8 mouse cellular contexts compared by ENCODE assay signal in the genomic region with DNA sequence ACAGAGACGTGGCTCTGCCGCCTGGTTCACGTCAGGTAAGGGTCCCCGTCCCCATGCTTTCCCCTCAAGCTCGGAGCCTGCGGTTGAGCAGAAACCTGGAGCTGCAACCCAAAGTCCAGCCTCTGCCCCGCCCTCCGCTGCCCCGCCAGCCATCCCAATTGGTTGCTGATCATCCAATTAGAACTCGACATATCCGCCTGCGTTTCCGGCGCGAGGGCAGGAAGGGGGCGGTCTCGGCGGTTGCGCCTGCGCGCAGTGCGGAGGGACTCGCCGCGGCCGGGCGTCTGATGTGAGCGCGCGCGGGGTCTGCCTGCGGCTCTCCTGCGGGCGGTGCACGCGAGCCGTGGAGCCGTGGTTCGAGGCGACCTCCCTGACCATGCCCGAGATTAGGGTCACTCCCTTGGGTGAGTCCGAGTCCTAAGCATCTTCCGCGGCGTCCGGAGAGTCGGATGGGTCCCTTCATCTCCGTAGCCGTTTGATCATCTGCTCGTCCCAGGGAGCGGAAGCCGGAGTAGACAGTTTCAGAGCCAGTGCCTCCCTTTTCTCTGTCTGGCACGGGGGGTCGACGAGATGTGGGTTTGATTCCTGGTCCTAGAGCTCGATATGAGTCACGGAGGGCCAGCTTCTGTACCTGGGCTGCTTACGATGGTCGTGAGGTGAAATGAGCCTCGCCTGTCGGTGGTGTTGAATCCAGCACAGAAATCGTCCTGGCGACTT. TPM values are rescaled to one million over a fixed set of nuclear protein-coding genes. Genes with fewer than 3 reads are reported as not detected.
DNase-seq lines count a peak whose midpoint lies in the region; ATAC-seq and TF ChIP-seq lines count a peak whose summit lies in the region.

A gene (minus strand): TSS at position 124 of the 717 bp plus-strand sequence.
A gene (plus strand): TSS at position 230 of the 717 bp plus-strand sequence.

- peaks cover 58% of the 10 kb centered on the region for H3K36me3 ChIP-seq in embryonic facial prominence, embryonic 13.5 days
- H3K36me3 ChIP-seq in heart, adult 2 months (ENCODE audit: control insufficient read depth, insufficient read depth, low read length): no peaks in the 10 kb centered on the region
- peaks cover 50% of the 10 kb centered on the region for H3K36me3 ChIP-seq in limb, embryonic 13.5 days
- H3K36me3 ChIP-seq in midbrain, embryonic 16.5 days (ENCODE audit: control insufficient read depth, insufficient read depth, low read length): peaks cover 13% of the 10 kb centered on the region; the same call in 1 of the 2 replicates

- peak within 1 kb of the TSS; percentile 98 for H3K4me2 ChIP-seq in embryonic facial prominence, embryonic 13.5 days
- peak within 1 kb of the TSS; percentile 94 for H3K4me2 ChIP-seq in limb, embryonic 13.5 days (replicated peaks)
- peak within 1 kb of the TSS; percentile 89 for H3K4me2 ChIP-seq in midbrain, embryonic 16.5 days (ENCODE audit: low read length)

- peak within 1 kb of the TSS; percentile 79 for H3K9ac ChIP-seq in embryonic facial prominence, embryonic 13.5 days
- peak within 1 kb of the TSS; percentile 79 for H3K9ac ChIP-seq in heart, adult 2 months (ENCODE audit: low read depth, low read length)
- H3K9ac ChIP-seq in limb, embryonic 13.5 days: peak within 1 kb of the TSS; percentile 85
- peak within 1 kb of the TSS; percentile 89 for H3K9ac ChIP-seq in midbrain, embryonic 16.5 days (ENCODE audit: low read depth, low read length)

- H3K27ac ChIP-seq in embryonic facial prominence, embryonic 13.5 days: peak within 1 kb of the TSS; percentile 51
- peak within 1 kb of the TSS; percentile 82 for H3K27ac ChIP-seq in heart, adult 2 months
- H3K27ac ChIP-seq in limb, embryonic 13.5 days: peak within 1 kb of the TSS; percentile 49; the same call in 1 of the 2 replicates
- peak within 1 kb of the TSS; percentile 78 for H3K27ac ChIP-seq in midbrain, embryonic 16.5 days (ENCODE audit: low read length)

- intact Hi-C loops in heart, adult 2 months (cut with DNase I): loop anchor here (1.0 to 5.0 kb wide), 4 partner anchors 19 to 123 kb away; a partner anchor contains a TSS

- TF ChIP-seq CTCF in heart, adult 2 months (IDR thresholded peaks at IDR 0.05): peak; percentile 71

- peak within 1 kb of the TSS; percentile 79 for H3K4me3 ChIP-seq in embryonic facial prominence, embryonic 13.5 days
- H3K4me3 ChIP-seq in heart, adult 2 months: peak within 1 kb of the TSS; percentile 65
- peak within 1 kb of the TSS; percentile 75 for H3K4me3 ChIP-seq in limb, embryonic 13.5 days
- peak within 1 kb of the TSS; percentile 81 for H3K4me3 ChIP-seq in midbrain, embryonic 16.5 days (ENCODE audit: low read depth, low read length)

- peak; percentile 73 for TF ChIP-seq POLR2A in heart, adult 2 months (IDR thresholded peaks at IDR 0.05; ENCODE audit: insufficient read depth, low read depth, low read length)

- H3K79me2 ChIP-seq in heart, adult 2 months (replicated peaks; ENCODE audit: control insufficient read depth, insufficient read depth, low read length): no peaks in the 10 kb centered on the region

- peaks cover 27% of the 10 kb centered on the region for H3K4me1 ChIP-seq in embryonic facial prominence, embryonic 13.5 days
- H3K4me1 ChIP-seq in heart, adult 2 months (ENCODE audit: control insufficient read depth, insufficient read depth, low read length): no peaks in the 10 kb centered on the region
- peaks cover 22% of the 10 kb centered on the region for H3K4me1 ChIP-seq in limb, embryonic 13.5 days
- H3K4me1 ChIP-seq in midbrain, embryonic 16.5 days (ENCODE audit: control insufficient read depth, insufficient read depth, low read length): peaks cover 23% of the 10 kb centered on the region

- 0 out of 2 replicates have a peak, but pooled peaks have one; percentile 47 for TF ChIP-seq EP300 in heart, adult 2 months (IDR thresholded peaks at IDR 0.05; ENCODE audit: insufficient read depth, low read depth, low read length)

- peak; percentile 89 for DNase-seq in 3134 (ENCODE audit: extremely low read depth, insufficient read length, low spot score)
- DNase-seq in adrenal gland, postnatal 36 days: peak; percentile 97 to 98
- DNase-seq in heart, adult 2 months: peak; percentile 97 to 98
- DNase-seq in kidney, adult 8-10 months: peak; percentile 97
- DNase-seq in spleen, postnatal 10 days (ENCODE audit: low spot score in 2 of 2): peak; percentile 92 to 97

- H3K27me3 ChIP-seq in embryonic facial prominence, embryonic 13.5 days: no peaks in the 10 kb centered on the region
- no peaks in the 10 kb centered on the region for H3K27me3 ChIP-seq in heart, adult 2 months (ENCODE audit: control insufficient read depth, insufficient read depth, low read length)
- no peaks in the 10 kb centered on the region for H3K27me3 ChIP-seq in limb, embryonic 13.5 days
- no peaks in the 10 kb centered on the region for H3K27me3 ChIP-seq in midbrain, embryonic 16.5 days (ENCODE audit: control insufficient read depth, insufficient read depth, low read depth, low read length)

- no peaks in the 10 kb centered on the region for H3K9me3 ChIP-seq in embryonic facial prominence, embryonic 13.5 days
- no peaks in the 10 kb centered on the region for H3K9me3 ChIP-seq in limb, embryonic 13.5 days
- H3K9me3 ChIP-seq in midbrain, embryonic 16.5 days (replicated peaks; ENCODE audit: control insufficient read depth, low read length, poor library complexity, severe bottlenecking): no peaks in the 10 kb centered on the region

- under 1% methylated on average over 62 of the region's 63 CpGs for WGBS in embryonic facial prominence, embryonic 13.5 days
- under 1% methylated on average over 63 of the region's 63 CpGs for WGBS in heart, adult 2 months
- under 1% methylated on average over 63 of the region's 63 CpGs for WGBS in limb, embryonic 13.5 days
- WGBS in midbrain, embryonic 16.5 days: under 1% methylated on average over 63 of the region's 63 CpGs

- ATAC-seq in embryonic facial prominence, embryonic 13.5 days (ENCODE audit: insufficient number of reproducible peaks, insufficient read depth, low FRiP score, low TSS enrichment, low read depth): peak; percentile 88
- ATAC-seq in limb, embryonic 13.5 days (ENCODE audit: low FRiP score, low read depth): peak; percentile 96
- peak; percentile 97 for ATAC-seq in midbrain, embryonic 16.5 days

RNA-seq across cellular contexts. Expression of the first gene that starts in this region (rescaled TPM):
- total RNA-seq in adrenal gland, postnatal 36 days (2021): 10 to 100 TPM in 1 of 2 experiments, 1 to 10 TPM in 1; 9.7 to 21.8 TPM
- polyA plus RNA-seq in embryonic facial prominence, embryonic 13.5 days (2015; fragmentation: Nextera tagmentation; extraction: Ambion mirVana): 15.6 and 16.4 TPM in 2 replicates
- 1 to 10 TPM; 5.1 to 6.9 TPM for total RNA-seq in heart, adult 2 months (2021)
- 8.9 and 12.4 TPM in 2 replicates for polyA plus RNA-seq in heart, adult 2 months (2012; rRNA removed)
- polyA plus RNA-seq in limb, embryonic 13.5 days (2015; fragmentation: Nextera tagmentation; extraction: Ambion mirVana): 13.6 and 13.8 TPM in 2 replicates
- polyA plus RNA-seq in midbrain, embryonic 16.5 days (2015; fragmentation: Nextera tagmentation; extraction: Ambion mirVana): 25.1 and 28.1 TPM in 2 replicates

RNA-seq across cellular contexts. Expression of the second gene that starts in this region (rescaled TPM):
- total RNA-seq in adrenal gland, postnatal 36 days (2021): 10 to 100 TPM; 30.1 to 34.7 TPM
- 70.9 and 81.0 TPM in 2 replicates for polyA plus RNA-seq in embryonic facial prominence, embryonic 13.5 days (2015; fragmentation: Nextera tagmentation; extraction: Ambion mirVana)
- 10 to 100 TPM; 15.3 to 17.4 TPM for total RNA-seq in heart, adult 2 months (2021)
- 15.8 and 23.2 TPM in 2 replicates for polyA plus RNA-seq in heart, adult 2 months (2012; rRNA removed)
- 71.2 and 74.8 TPM in 2 replicates for polyA plus RNA-seq in limb, embryonic 13.5 days (2015; fragmentation: Nextera tagmentation; extraction: Ambion mirVana)
- polyA plus RNA-seq in midbrain, embryonic 16.5 days (2015; fragmentation: Nextera tagmentation; extraction: Ambion mirVana): 75.7 and 78.7 TPM in 2 replicates

Comparison
In these comparisons a context has a peak if more than half of its experiments do, and no peak if none do; other contexts are left out.
1. Peak in every context shown above with its lines: DNase-seq, ATAC-seq, H3K4me3 ChIP-seq and H3K27ac ChIP-seq.